ENCODE assay signal across 27 mouse cellular contexts in the genomic region with DNA sequence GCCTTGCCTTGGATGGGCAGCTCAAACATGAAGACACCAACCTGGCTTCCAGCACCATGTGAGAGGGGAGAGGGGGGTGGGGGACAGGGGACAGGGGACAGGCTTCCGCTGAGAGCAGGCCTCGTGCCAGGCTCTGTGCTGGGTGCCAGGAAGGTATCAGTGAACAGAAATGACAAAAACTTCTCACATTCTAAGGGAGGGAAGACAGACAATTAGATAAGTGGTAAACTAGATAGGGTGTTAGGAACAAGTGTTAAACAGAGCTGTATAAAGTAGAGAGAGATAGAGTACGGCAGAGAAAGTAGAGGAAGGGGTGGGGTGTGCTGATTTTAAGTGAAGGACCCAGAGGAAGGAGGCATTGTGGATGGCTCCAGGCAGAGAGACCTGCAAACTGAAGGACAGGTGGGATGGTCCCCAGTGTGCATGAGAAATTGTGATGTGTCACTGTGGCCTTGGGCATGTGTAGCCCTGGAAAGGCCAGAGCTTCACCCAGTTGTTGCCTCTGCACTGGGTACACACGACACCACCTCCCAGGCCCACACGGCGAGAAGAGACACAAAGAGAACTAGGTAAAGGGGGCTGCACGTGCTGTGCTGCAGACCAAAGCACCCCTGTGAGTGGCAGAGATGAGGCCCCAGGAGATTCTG. TPM values are rescaled to one million over a fixed set of nuclear protein-coding genes. Genes with fewer than 3 reads are reported as not detected.
"Had no signal": no experiment of that assay in that cellular context is flagged by ENCODE, and none has a peak within 500 bp of the region (broad histone marks: within the 10 kb centered on the region; RNA-seq: fewer than 3 reads in every experiment).

No protein-coding gene starts in this region.

- H3K27ac ChIP-seq: gastrocnemius, adult 2 months; heart, adult 2 months; heart, embryonic 13.5 days; heart, embryonic 15.5 days; hindbrain, embryonic 13.5 days; hindbrain, embryonic 15.5 days; hindbrain, postnatal 0 days; kidney, embryonic 15.5 days; kidney, postnatal 0 days; limb, embryonic 13.5 days; limb, embryonic 15.5 days; liver, embryonic 12.5 days; liver, embryonic 14.5 days had no signal

- H3K9ac ChIP-seq: heart, embryonic 13.5 days; heart, embryonic 15.5 days; hindbrain, embryonic 13.5 days; hindbrain, embryonic 15.5 days; kidney, embryonic 15.5 days; limb, embryonic 13.5 days; limb, embryonic 15.5 days; liver, embryonic 12.5 days; liver, embryonic 14.5 days had no signal

- H3K4me3 ChIP-seq: gastrocnemius, adult 2 months; heart, adult 2 months; heart, embryonic 13.5 days; heart, embryonic 15.5 days; hindbrain, embryonic 13.5 days; hindbrain, embryonic 15.5 days; kidney, embryonic 15.5 days; limb, embryonic 13.5 days; limb, embryonic 15.5 days; liver, embryonic 12.5 days had no signal

- H3K9me3 ChIP-seq: heart, embryonic 13.5 days; heart, embryonic 15.5 days; hindbrain, embryonic 13.5 days; hindbrain, embryonic 15.5 days; kidney, embryonic 15.5 days; limb, embryonic 13.5 days; limb, embryonic 15.5 days; liver, embryonic 12.5 days had no signal

- H3K27me3 ChIP-seq: heart, embryonic 13.5 days; heart, embryonic 15.5 days; hindbrain, embryonic 13.5 days; hindbrain, embryonic 15.5 days; kidney, embryonic 15.5 days; limb, embryonic 13.5 days; limb, embryonic 15.5 days; liver, embryonic 12.5 days had no signal

- DNase-seq: gastrocnemius, adult 2 months; gastrocnemius, postnatal 10 days; gastrocnemius, postnatal 36 days; heart, adult 2 months; heart, postnatal 14 days; heart, postnatal 36 days; kidney, adult 11 months; kidney, adult 2 months; kidney, adult 9 months; kidney, postnatal 14 days; kidney, postnatal 36 days; layer of hippocampus, adult 9-11 months; layer of hippocampus, postnatal 36 days; left cerebral cortex, postnatal 4 days; lung, adult 18-20 months had no signal

RNA-seq across cellular contexts. Expression of gene Cxcl16, which starts 20.9 kb away (rescaled TPM):
- total RNA-seq: hematopoietic stem cell, adult 5-6 weeks had no signal
